Mouse (Mus musculus) ES-Bruce4 (cell line): ENCODE results near the gene Lonp2.

Source experiments
- CTCF ChIP-seq: IDR thresholded peaks from one replicate; pipeline ENCODE4 v1.8.1; 2011; ENCODE audit warnings: low read depth, low read length
- POLR2A ChIP-seq: IDR thresholded peaks from one replicate; pipeline ENCODE4 v1.8.1; 2011; ENCODE audit warnings: low read length; ENCODE audit not compliant: insufficient read depth

DNA sequence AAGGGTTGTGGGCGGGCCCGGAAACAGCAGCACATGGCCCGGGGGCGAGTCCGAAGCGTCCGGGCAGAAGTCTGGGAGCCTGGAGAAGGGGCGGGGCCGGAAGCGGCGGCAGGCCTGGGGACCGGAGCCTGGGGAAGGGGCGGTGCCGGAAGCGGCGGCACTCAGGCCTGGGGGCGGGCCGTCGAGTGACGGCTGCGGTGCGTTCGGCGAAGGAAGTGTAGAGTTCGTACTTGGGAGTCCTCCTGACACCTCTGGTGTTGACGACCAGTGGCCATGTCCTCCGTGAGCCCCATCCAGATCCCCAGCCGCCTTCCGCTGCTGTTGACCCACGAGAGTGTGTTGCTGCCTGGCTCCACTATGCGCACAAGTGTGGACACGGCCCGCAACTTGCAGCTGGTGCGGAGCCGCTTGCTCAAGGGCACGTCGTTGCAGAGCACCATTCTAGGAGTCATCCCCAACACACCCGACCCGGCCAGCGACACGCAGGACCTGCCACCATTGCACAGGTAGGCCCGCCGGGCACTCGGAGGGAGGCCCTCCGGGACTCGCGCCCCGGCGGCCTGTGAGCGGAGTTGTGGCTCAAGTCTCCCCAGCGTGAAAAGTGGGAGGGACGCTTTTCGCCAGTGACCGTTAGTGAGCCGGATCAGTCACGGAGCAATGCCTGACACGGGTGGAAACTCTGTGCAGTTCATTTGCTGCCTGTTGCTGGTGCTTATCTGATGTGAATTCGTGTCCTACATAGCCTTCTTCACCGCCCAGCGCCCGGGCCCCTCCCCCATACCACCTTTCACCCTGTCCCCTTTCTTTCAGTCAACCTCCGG, at the start of gene Lonp2:
- no peak for TF ChIP-seq CTCF
- peak; percentile 34 for TF ChIP-seq POLR2A
